ENCODE assay signal across 10 mouse cellular contexts in the genomic region with DNA sequence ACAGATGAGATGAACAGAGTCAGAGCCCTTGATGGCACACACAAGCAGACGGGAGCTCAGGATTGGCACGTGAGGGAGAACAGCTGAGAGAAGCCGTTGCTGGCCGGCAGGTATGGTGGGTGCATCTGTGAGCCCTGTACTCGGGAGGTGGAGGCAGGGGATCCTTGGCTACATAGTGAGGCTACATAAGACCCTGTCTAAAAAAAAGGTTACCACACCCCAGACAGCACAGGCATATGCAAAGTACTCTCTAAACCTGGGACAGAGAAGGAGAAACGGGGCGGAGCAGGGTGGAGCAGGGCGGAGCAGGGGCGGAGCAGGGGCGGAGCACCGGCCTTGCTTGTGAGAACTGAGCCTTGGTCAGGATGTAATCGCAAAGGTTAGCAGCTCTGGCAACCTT. TPM values are rescaled to one million over a fixed set of nuclear protein-coding genes. Genes with fewer than 3 reads are reported as not detected.
DNase-seq lines count a peak whose midpoint lies in the region; ATAC-seq and TF ChIP-seq lines count a peak whose summit lies in the region.
"Had no signal": no experiment of that assay in that cellular context is flagged by ENCODE, and none has a peak within 500 bp of the region (broad histone marks: within the 10 kb centered on the region; RNA-seq: fewer than 3 reads in every experiment).

No protein-coding gene starts in this region.

- no peak overlapping the region for H3K4me2 ChIP-seq in lung, embryonic 14.5 days
- H3K4me2 ChIP-seq: heart, embryonic 15.5 days; neural tube, embryonic 13.5 days had no signal

- no peak overlapping the region for H3K27ac ChIP-seq in lung, embryonic 14.5 days (ENCODE audit: low read depth)
- H3K27ac ChIP-seq: heart, embryonic 15.5 days; neural tube, embryonic 13.5 days had no signal

- peaks cover 5% of the 10 kb centered on the region; the same call in 1 of the 2 replicates for H3K4me1 ChIP-seq in lung, embryonic 14.5 days (ENCODE audit: insufficient read depth)

- no peak overlapping the region for H3K4me3 ChIP-seq in lung, embryonic 14.5 days (ENCODE audit: low read depth, low read length)
- H3K4me3 ChIP-seq: heart, embryonic 15.5 days; neural tube, embryonic 13.5 days had no signal

- no peaks in the 10 kb centered on the region for H3K9me3 ChIP-seq in lung, embryonic 14.5 days (ENCODE audit: low read depth, low read length)
- H3K9me3 ChIP-seq: heart, embryonic 15.5 days; neural tube, embryonic 13.5 days had no signal

- H3K9ac ChIP-seq in lung, embryonic 14.5 days, result no peak overlapping the region; the same call in 1 of the 2 replicates
- H3K9ac ChIP-seq: heart, embryonic 15.5 days; neural tube, embryonic 13.5 days had no signal

- TF ChIP-seq CTCF in lung, embryonic 14.5 days (IDR thresholded peaks at IDR 0.05; ENCODE audit: low read depth), result no peak

- peak; percentile 29 to 37 for DNase-seq in cerebellum, postnatal 36 days
- DNase-seq in cerebellum, adult 9-10 months, result no peak
- peak; percentile 20 to 52 for DNase-seq in thymus, postnatal 10 days (ENCODE audit: low spot score in 2 of 2)
- no peak for DNase-seq in thymus, postnatal 0 days (ENCODE audit: low spot score)
- peak; percentile 47 for DNase-seq in heart, postnatal 4 days
- DNase-seq in lung, embryonic 14.5 days, result peak; percentile 34
- peak; percentile 75 for DNase-seq in thymus, postnatal 4 days
- no peak for DNase-seq in cerebellum, adult 11 months

- no peaks in the 10 kb centered on the region for H3K27me3 ChIP-seq in lung, embryonic 14.5 days (ENCODE audit: insufficient read depth, low read length)
- H3K27me3 ChIP-seq: heart, embryonic 15.5 days; neural tube, embryonic 13.5 days had no signal

- no peak for ATAC-seq in lung, embryonic 14.5 days (ENCODE audit: insufficient read depth)

- H3K36me3 ChIP-seq in lung, embryonic 14.5 days (ENCODE audit: insufficient read depth), result peaks cover 64% of the 10 kb centered on the region

- 39% methylated on average over 12 of the region's 12 CpGs for whole genome bisulfite sequencing in lung, embryonic 14.5 days

RNA-seq across cellular contexts. Expression of a gene that starts 2.8 kb away (rescaled TPM):
- polyA plus RNA-seq in thymus, postnatal 0 days (2015; fragmentation: Nextera tagmentation; extraction: Ambion mirVana), result 97.8 and 99.5 TPM in 2 replicates
- total RNA-seq in heart, postnatal 4 days (2021), result 10 to 100 TPM; 25.1 to 25.3 TPM
- 67.5 and 77.0 TPM in 2 replicates for polyA plus RNA-seq in lung, embryonic 14.5 days (2014; fragmentation: Nextera tagmentation; extraction: Ambion mirVana)

RNA-seq across cellular contexts. Expression of a gene that starts 26.8 kb away (rescaled TPM):
- 53.2 and 55.1 TPM in 2 replicates for polyA plus RNA-seq in thymus, postnatal 0 days (2015; fragmentation: Nextera tagmentation; extraction: Ambion mirVana)
- 10 to 100 TPM; 33.5 to 39.1 TPM for total RNA-seq in heart, postnatal 4 days (2021)
- 69.9 and 71.8 TPM in 2 replicates for polyA plus RNA-seq in lung, embryonic 14.5 days (2014; fragmentation: Nextera tagmentation; extraction: Ambion mirVana)

RNA-seq across cellular contexts. Expression of a gene that starts 53.0 kb away (rescaled TPM):
- 10.8 and 11.9 TPM in 2 replicates for polyA plus RNA-seq in thymus, postnatal 0 days (2015; fragmentation: Nextera tagmentation; extraction: Ambion mirVana)
- total RNA-seq in heart, postnatal 4 days (2021), result 1 to 10 TPM; 1.2 to 1.5 TPM
- polyA plus RNA-seq in lung, embryonic 14.5 days (2014; fragmentation: Nextera tagmentation; extraction: Ambion mirVana), result 1.2 and 1.9 TPM in 2 replicates

Comparison
In these comparisons a context has a peak if more than half of its experiments do, and no peak if none do; other contexts are left out.
1. DNase-seq: peak in cerebellum, postnatal 36 days (2 of 2), thymus, postnatal 10 days (2 of 2), heart, postnatal 4 days (single experiment), lung, embryonic 14.5 days (single experiment) and thymus, postnatal 4 days (single experiment); none in cerebellum, adult 9-10 months (single experiment), thymus, postnatal 0 days (single experiment) and cerebellum, adult 11 months (single experiment).